Comparison of ENCODE assay signal across 12 mouse cellular contexts in genomic region chr1:33947838-33948237, GRCm38 (mm10). TPM values are rescaled to one million over a fixed set of nuclear protein-coding genes. Genes with fewer than 3 reads are reported as not detected.
DNase-seq lines count a peak whose midpoint lies in the region; ATAC-seq and TF ChIP-seq lines count a peak whose summit lies in the region.
"Had no signal": no experiment of that assay in that cellular context is flagged by ENCODE, and none has a peak within 500 bp of the region (broad histone marks: within the 10 kb centered on the region; RNA-seq: fewer than 3 reads in every experiment).

No protein-coding gene starts in this region.

- intact Hi-C loops in heart, adult 2 months (cut with DNase I): loop anchor here (5.0 kb wide), 1 partner anchor 41 kb away; the partner anchor contains the start of genes Bend6 and Dst
- intact Hi-C loops in heart, postnatal 36 days (cut with DNase I): loop anchor here (5.0 kb wide), 1 partner anchor 41 kb away; the partner anchor contains the start of genes Bend6 and Dst
- intact Hi-C loops in left cerebral cortex, adult 2 months (cut with DNase I): loop anchor here (5.0 kb wide), 1 partner anchor 41 kb away; the partner anchor contains the start of genes Bend6 and Dst

- ATAC-seq in heart, embryonic 15.5 days (replicated peaks; ENCODE audit: insufficient number of reproducible peaks, insufficient read depth, low FRiP score, low read depth): no peak

- no peak overlapping the region for H3K27ac ChIP-seq in heart, adult 2 months
- peak overlapping the region; percentile 54; the same call in 1 of the 2 replicates for H3K27ac ChIP-seq in left cerebral cortex, adult 2 months
- peak overlapping the region; percentile 75 for H3K27ac ChIP-seq in heart, embryonic 15.5 days

- TF ChIP-seq POLR2A in heart, adult 2 months (IDR thresholded peaks at IDR 0.05; ENCODE audit: insufficient read depth, low read depth, low read length): no peak

- no peaks in the 10 kb centered on the region for H3K79me2 ChIP-seq in heart, adult 2 months (replicated peaks; ENCODE audit: control insufficient read depth, insufficient read depth, low read length)

- no peak for DNase-seq in heart, adult 2 months
- no peak for DNase-seq in heart, postnatal 36 days
- DNase-seq in left cerebral cortex, adult 2 months (ENCODE audit: extremely low spot score in 1 of 2, low spot score in 2 of 2): no peak
- DNase-seq in left cerebral cortex, adult 9 months (ENCODE audit: low spot score in 2 of 2): no peak
- peak; percentile 57 to 61 for DNase-seq in cerebellum, adult 18-20 months
- DNase-seq in frontal cortex, postnatal 36 days (ENCODE audit: low spot score in 2 of 2): no peak
- DNase-seq in retina, embryonic 14.5 days (ENCODE audit: low spot score): no peak
- DNase-seq: adrenal gland, postnatal 14 days; B cell, adult 2 months; kidney, adult 11 months; lung, postnatal 4 days had no signal

- TF ChIP-seq CTCF in heart, adult 2 months (IDR thresholded peaks at IDR 0.05): peak; percentile 33
- no peak; the same call in 1 of the 2 replicates for TF ChIP-seq CTCF in left cerebral cortex, adult 2 months (IDR thresholded peaks at IDR 0.05)

- no peaks in the 10 kb centered on the region; the same call in 1 of the 2 replicates for H3K4me1 ChIP-seq in heart, adult 2 months (ENCODE audit: control insufficient read depth, insufficient read depth, low read length)
- peaks cover 32% of the 10 kb centered on the region for H3K4me1 ChIP-seq in heart, embryonic 15.5 days (replicated peaks)

- H3K4me2 ChIP-seq in heart, embryonic 15.5 days: no peak overlapping the region

- no peak overlapping the region for H3K4me3 ChIP-seq in heart, adult 2 months
- no peak overlapping the region for H3K4me3 ChIP-seq in left cerebral cortex, adult 2 months
- no peak overlapping the region for H3K4me3 ChIP-seq in heart, embryonic 15.5 days

- no peak for TF ChIP-seq EP300 in heart, adult 2 months (IDR thresholded peaks at IDR 0.05; ENCODE audit: insufficient read depth, low read depth, low read length)

- 81% methylated on average over 6 of the region's 6 CpGs for WGBS in heart, adult 2 months
- 74% methylated on average over 6 of the region's 6 CpGs for WGBS in heart, embryonic 15.5 days

- H3K9me3 ChIP-seq in heart, embryonic 15.5 days (replicated peaks): no peaks in the 10 kb centered on the region

- no peak overlapping the region for H3K9ac ChIP-seq in heart, adult 2 months (ENCODE audit: low read depth, low read length)
- H3K9ac ChIP-seq in heart, embryonic 15.5 days: no peak overlapping the region

- H3K27me3 ChIP-seq in heart, adult 2 months (ENCODE audit: control insufficient read depth, insufficient read depth, low read length): no peaks in the 10 kb centered on the region
- no peaks in the 10 kb centered on the region for H3K27me3 ChIP-seq in heart, embryonic 15.5 days

- no peaks in the 10 kb centered on the region; the same call in 1 of the 2 replicates for H3K36me3 ChIP-seq in heart, adult 2 months (ENCODE audit: control insufficient read depth, insufficient read depth, low read length)
- H3K36me3 ChIP-seq in heart, embryonic 15.5 days: no peaks in the 10 kb centered on the region

RNA-seq across cellular contexts. Expression of gene Dst, which starts 39.8 kb away (rescaled TPM):
- 100 to 1,000 TPM; 334 to 404 TPM for total RNA-seq in heart, adult 2 months (2021)
- 66.7 and 85.7 TPM in 2 replicates for polyA plus RNA-seq in heart, adult 2 months (2012; rRNA removed)
- total RNA-seq in heart, postnatal 36 days (2021): 100 to 1,000 TPM; 392 to 396 TPM
- total RNA-seq in left cerebral cortex, adult 2 months (2021): 100 to 1,000 TPM; 264 to 266 TPM
- polyA plus RNA-seq in heart, embryonic 15.5 days (2015; fragmentation: Nextera tagmentation; extraction: Ambion mirVana): 21.4 and 23.4 TPM in 2 replicates

RNA-seq across cellular contexts. Expression of gene Bend6, which starts 40.2 kb away (rescaled TPM):
- total RNA-seq in heart, adult 2 months (2021): 1 to 10 TPM; 2.1 to 3.0 TPM
- 0.61 and 2.9 TPM in 2 replicates for polyA plus RNA-seq in heart, adult 2 months (2012; rRNA removed)
- total RNA-seq in heart, postnatal 36 days (2021): 1 to 10 TPM; 2.1 to 2.2 TPM
- total RNA-seq in left cerebral cortex, adult 2 months (2021): 100 to 1,000 TPM; 135 to 139 TPM
- 3.6 TPM in 2 replicates for polyA plus RNA-seq in heart, embryonic 15.5 days (2015; fragmentation: Nextera tagmentation; extraction: Ambion mirVana)

Comparison
In these comparisons a context has a peak if more than half of its experiments do, and no peak if none do; other contexts are left out.
1. DNase-seq: peak in cerebellum, adult 18-20 months (2 of 2); none in heart, adult 2 months (0 of 2), heart, postnatal 36 days (0 of 2), left cerebral cortex, adult 2 months (0 of 2), left cerebral cortex, adult 9 months (0 of 2), frontal cortex, postnatal 36 days (0 of 2) and retina, embryonic 14.5 days (single experiment).
2. RNA of gene Bend6, which starts 40.2 kb away (total RNA-seq): 135 to 139 TPM in left cerebral cortex, adult 2 months; 2.1 to 3.0 TPM in heart, adult 2 months and 2.1 to 2.2 TPM in heart, postnatal 36 days; every median in the first group is over 10 times any median in the second.